9 mouse cellular contexts compared by ENCODE assay signal in genomic region chr19:9033412-9034340, GRCm38 (mm10). TPM values are rescaled to one million over a fixed set of nuclear protein-coding genes. Genes with fewer than 3 reads are reported as not detected.
DNase-seq lines count a peak whose midpoint lies in the region; ATAC-seq lines count a peak whose summit lies in the region.
"Had no signal": no experiment of that assay in that cellular context is flagged by ENCODE, and none has a peak within 500 bp of the region (broad histone marks: within the 10 kb centered on the region; RNA-seq: fewer than 3 reads in every experiment).

No protein-coding gene starts in this region.

- H3K27ac ChIP-seq in midbrain, embryonic 16.5 days (ENCODE audit: low read length): peak overlapping the region; percentile 8; the same call in 1 of the 2 replicates
- H3K27ac ChIP-seq in midbrain, embryonic 11.5 days (ENCODE audit: low read depth, low read length): no peak overlapping the region
- H3K27ac ChIP-seq in liver, embryonic 13.5 days: no peak overlapping the region
- peak overlapping the region; percentile 2; the same call in 1 of the 2 replicates for H3K27ac ChIP-seq in stomach, embryonic 14.5 days (ENCODE audit: low read length)

- no peak overlapping the region for H3K4me2 ChIP-seq in midbrain, embryonic 16.5 days (ENCODE audit: low read length)
- no peak overlapping the region for H3K4me2 ChIP-seq in midbrain, embryonic 11.5 days
- no peak overlapping the region for H3K4me2 ChIP-seq in liver, embryonic 13.5 days
- H3K4me2 ChIP-seq in stomach, embryonic 14.5 days (replicated peaks; ENCODE audit: low read depth, low read length): no peak overlapping the region

- no peaks in the 10 kb centered on the region for H3K27me3 ChIP-seq in midbrain, embryonic 16.5 days (ENCODE audit: control insufficient read depth, insufficient read depth, low read depth, low read length)
- H3K27me3 ChIP-seq in midbrain, embryonic 11.5 days (ENCODE audit: control insufficient read depth, insufficient read depth, low read length): no peaks in the 10 kb centered on the region
- H3K27me3 ChIP-seq in liver, embryonic 13.5 days: no peaks in the 10 kb centered on the region
- H3K27me3 ChIP-seq in stomach, embryonic 14.5 days (ENCODE audit: control insufficient read depth, insufficient read depth, low read length): no peaks in the 10 kb centered on the region

- no peak overlapping the region for H3K9ac ChIP-seq in midbrain, embryonic 16.5 days (ENCODE audit: low read depth, low read length)
- no peak overlapping the region for H3K9ac ChIP-seq in midbrain, embryonic 11.5 days (ENCODE audit: low read length)
- H3K9ac ChIP-seq in liver, embryonic 13.5 days: no peak overlapping the region
- H3K9ac ChIP-seq in stomach, embryonic 14.5 days (replicated peaks; ENCODE audit: low read depth, low read length): no peak overlapping the region

- H3K36me3 ChIP-seq in midbrain, embryonic 16.5 days (ENCODE audit: control insufficient read depth, insufficient read depth, low read length): no peaks in the 10 kb centered on the region
- no peaks in the 10 kb centered on the region for H3K36me3 ChIP-seq in midbrain, embryonic 11.5 days (ENCODE audit: control insufficient read depth, insufficient read depth, low read length)
- no peaks in the 10 kb centered on the region for H3K36me3 ChIP-seq in liver, embryonic 13.5 days
- H3K36me3 ChIP-seq in stomach, embryonic 14.5 days (ENCODE audit: control insufficient read depth, insufficient read depth, low read length): no peaks in the 10 kb centered on the region

- WGBS in midbrain, embryonic 16.5 days: 60% methylated on average over 9 of the region's 9 CpGs
- WGBS in midbrain, embryonic 11.5 days: 68% methylated on average over 9 of the region's 9 CpGs
- WGBS in liver, embryonic 13.5 days (ENCODE audit: insufficient replicate concordance): 27% methylated on average over 9 of the region's 9 CpGs
- WGBS in stomach, embryonic 14.5 days: 45% methylated on average over 9 of the region's 9 CpGs

- ATAC-seq in midbrain, embryonic 16.5 days: peak; percentile 54
- ATAC-seq in midbrain, embryonic 11.5 days (ENCODE audit: low FRiP score): no peak
- peak; percentile 86 for ATAC-seq in liver, embryonic 13.5 days (ENCODE audit: low read depth)
- peak; percentile 82; the same call in 1 of the 2 replicates for ATAC-seq in stomach, embryonic 14.5 days (ENCODE audit: insufficient number of reproducible peaks, insufficient read depth, low FRiP score, low read depth)

- no peak overlapping the region for H3K4me3 ChIP-seq in midbrain, embryonic 16.5 days (ENCODE audit: low read depth, low read length)
- H3K4me3 ChIP-seq in midbrain, embryonic 11.5 days (ENCODE audit: low read depth, low read length): no peak overlapping the region
- H3K4me3 ChIP-seq in liver, embryonic 13.5 days (replicated peaks): no peak overlapping the region
- H3K4me3 ChIP-seq in stomach, embryonic 14.5 days (ENCODE audit: low read depth, low read length): no peak overlapping the region

- DNase-seq in adrenal gland, adult 8-10 months: peak; percentile 48
- no peak for DNase-seq in adrenal gland, adult 18-20 months (ENCODE audit: low spot score in 2 of 2)
- DNase-seq in midbrain, embryonic 11.5 days (ENCODE audit: low spot score, missing footprints): no peak
- DNase-seq in liver, embryonic 13.5 days: peak; percentile 27
- DNase-seq in cerebellum, adult 9-11 months: no peak
- no peak for DNase-seq in spleen, postnatal 10 days (ENCODE audit: low spot score in 2 of 2)
- DNase-seq: layer of hippocampus, postnatal 36 days had no signal

- H3K4me1 ChIP-seq in midbrain, embryonic 16.5 days (ENCODE audit: control insufficient read depth, insufficient read depth, low read length): 0 out of 2 replicates have a peak, but pooled peaks cover 2% of the 10 kb centered on the region
- no peaks in the 10 kb centered on the region for H3K4me1 ChIP-seq in midbrain, embryonic 11.5 days (ENCODE audit: control insufficient read depth, insufficient read depth, low read length)
- peaks cover 24% of the 10 kb centered on the region for H3K4me1 ChIP-seq in liver, embryonic 13.5 days (replicated peaks)
- H3K4me1 ChIP-seq in stomach, embryonic 14.5 days (ENCODE audit: control insufficient read depth, insufficient read depth, low read length): peaks cover 6% of the 10 kb centered on the region; the same call in 1 of the 2 replicates

- no peaks in the 10 kb centered on the region for H3K9me3 ChIP-seq in midbrain, embryonic 16.5 days (replicated peaks; ENCODE audit: control insufficient read depth, low read length, poor library complexity, severe bottlenecking)
- no peaks in the 10 kb centered on the region for H3K9me3 ChIP-seq in midbrain, embryonic 11.5 days (ENCODE audit: control insufficient read depth, low read length)
- no peaks in the 10 kb centered on the region for H3K9me3 ChIP-seq in liver, embryonic 13.5 days (replicated peaks)
- no peaks in the 10 kb centered on the region for H3K9me3 ChIP-seq in stomach, embryonic 14.5 days (ENCODE audit: control insufficient read depth, low read depth, low read length)

RNA-seq across cellular contexts. Expression of gene Ahnak, which starts 44.6 kb away (rescaled TPM):
- 100 to 1,000 TPM; 122 to 227 (median 158) TPM for total RNA-seq in adrenal gland, adult 8-10 months (2022)
- total RNA-seq in adrenal gland, adult 18-20 months (2021): 100 to 1,000 TPM in 1 of 2 experiments, 10 to 100 TPM in 1; 88.9 to 162 TPM
- polyA plus RNA-seq in midbrain, embryonic 16.5 days (2015; fragmentation: Nextera tagmentation; extraction: Ambion mirVana): 2.7 and 3.2 TPM in 2 replicates
- polyA plus RNA-seq in midbrain, embryonic 11.5 days (2014; fragmentation: Nextera tagmentation; extraction: Ambion mirVana): 5.0 and 6.3 TPM in 2 replicates
- 1.4 and 1.6 TPM in 2 replicates for polyA plus RNA-seq in liver, embryonic 13.5 days (2015; fragmentation: Nextera tagmentation; extraction: Ambion mirVana)
- polyA plus RNA-seq in stomach, embryonic 14.5 days (2014; fragmentation: Nextera tagmentation; extraction: Ambion mirVana): 33.4 and 40.6 TPM in 2 replicates

RNA-seq across cellular contexts. Expression of gene Scgb1a1, which starts 54.1 kb away (rescaled TPM):
- under 1 TPM in 1 of 4 experiments, not detected in 3; 0.73 TPM for total RNA-seq in adrenal gland, adult 8-10 months (2022)
- not detected for total RNA-seq in adrenal gland, adult 18-20 months (2021)
- not detected in 2 replicates for polyA plus RNA-seq in midbrain, embryonic 16.5 days (2015; fragmentation: Nextera tagmentation; extraction: Ambion mirVana)
- not detected in 2 replicates for polyA plus RNA-seq in midbrain, embryonic 11.5 days (2014; fragmentation: Nextera tagmentation; extraction: Ambion mirVana)
- polyA plus RNA-seq in liver, embryonic 13.5 days (2015; fragmentation: Nextera tagmentation; extraction: Ambion mirVana): not detected in 2 replicates
- not detected in 2 replicates for polyA plus RNA-seq in stomach, embryonic 14.5 days (2014; fragmentation: Nextera tagmentation; extraction: Ambion mirVana)
- total RNA-seq: layer of hippocampus, postnatal 36 days had no signal

Comparison
In these comparisons a context has a peak if more than half of its experiments do, and no peak if none do; other contexts are left out.
1. DNase-seq: peak in adrenal gland, adult 8-10 months (single experiment) and liver, embryonic 13.5 days (single experiment); none in adrenal gland, adult 18-20 months (0 of 2), midbrain, embryonic 11.5 days (single experiment), cerebellum, adult 9-11 months (single experiment) and spleen, postnatal 10 days (0 of 2).
2. H3K27ac ChIP-seq: peak in midbrain, embryonic 16.5 days (single experiment) and stomach, embryonic 14.5 days (single experiment); none in midbrain, embryonic 11.5 days (single experiment) and liver, embryonic 13.5 days (single experiment).